Mouse (Mus musculus): Measurements from ENCODE around the gene Hoxd10. TPM values are rescaled to one million over a fixed set of nuclear protein-coding genes. Genes with fewer than 3 reads are reported as not detected.
A peak's percentile ranks its signal among the peaks of the same experiment; 100 is the strongest.

Gene Hoxd10
- total RNA-seq, 2 experiments from 2014 or later: 1.5 to 4.5 TPM

DNA sequence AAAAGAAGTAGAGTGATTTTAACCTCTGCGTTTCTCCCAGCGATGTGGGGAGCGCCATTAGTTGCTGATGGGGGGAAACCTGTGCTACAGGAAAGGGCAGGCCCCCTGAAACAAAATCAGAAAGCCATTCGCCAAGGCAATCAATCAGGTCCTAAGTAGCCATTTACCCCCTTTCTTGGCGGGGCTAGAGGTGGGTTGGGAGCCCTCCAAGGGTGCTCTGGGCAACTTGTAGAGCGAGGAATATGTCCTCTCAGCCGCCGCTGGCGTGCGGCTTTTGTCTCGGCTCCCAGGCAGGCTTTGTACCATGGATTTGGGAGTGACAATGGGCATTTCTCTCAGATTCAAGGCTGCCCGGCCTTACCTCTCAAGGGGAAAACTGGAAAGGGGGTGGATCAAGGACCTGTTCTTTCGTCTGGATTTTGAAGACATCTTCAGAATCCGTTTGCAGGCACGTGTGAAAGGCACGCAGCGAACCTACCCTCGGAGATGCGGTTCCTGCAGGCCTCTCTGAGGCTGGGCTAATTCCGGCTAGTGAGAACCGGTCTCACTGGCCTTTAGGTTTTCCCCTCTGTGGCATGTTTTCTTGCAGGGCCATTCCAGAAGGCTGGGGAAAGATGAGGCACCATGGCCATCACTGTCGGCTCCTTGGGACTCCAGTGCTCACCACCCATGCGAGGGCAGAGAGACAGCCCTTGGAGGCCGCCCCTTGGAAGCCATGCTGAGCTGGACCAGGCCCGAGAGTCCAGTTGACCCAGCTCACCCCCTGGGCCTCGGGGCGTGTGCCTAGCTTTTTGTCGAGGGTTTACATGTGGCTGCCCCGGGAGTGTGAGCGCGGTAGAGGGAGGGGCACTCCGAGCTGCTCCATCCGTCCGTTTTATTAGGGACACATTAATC is 5.0 kb downstream of the Hoxd10 start:
- no peak for DNase-seq

DNA sequence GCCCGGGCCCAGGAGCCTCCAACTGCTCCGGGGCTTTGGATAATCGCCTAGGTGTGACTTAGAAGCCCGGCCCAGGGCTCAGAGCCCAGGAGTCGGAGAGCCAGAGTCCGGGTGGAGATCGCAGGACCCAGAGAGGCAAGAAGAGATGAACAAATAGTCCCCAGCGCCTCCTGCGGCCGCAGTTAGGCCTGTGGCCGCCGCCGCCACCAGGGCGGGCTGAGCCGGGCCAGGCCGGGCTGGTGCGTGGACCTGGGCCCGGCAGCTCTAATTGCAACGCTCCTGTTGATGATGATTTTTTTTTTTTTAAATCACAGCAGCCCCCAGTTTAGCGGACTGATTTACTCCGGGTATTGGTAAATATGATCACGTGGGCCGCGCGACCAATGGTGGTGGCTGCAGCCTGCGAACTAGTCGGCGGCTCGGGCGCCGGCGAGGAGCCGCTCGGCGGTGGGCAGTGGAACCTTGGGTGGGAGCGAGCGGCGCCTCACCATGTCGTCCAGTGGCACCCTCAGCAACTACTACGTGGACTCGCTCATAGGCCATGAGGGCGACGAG is 5.9 kb downstream of the Hoxd10 start, which contains the start of gene Hoxd9:
Gene Hoxd9 (plus strand): TSS at position 161 of the 555 bp plus-strand sequence.
- DNase-seq: peak; percentile 77

DNA sequence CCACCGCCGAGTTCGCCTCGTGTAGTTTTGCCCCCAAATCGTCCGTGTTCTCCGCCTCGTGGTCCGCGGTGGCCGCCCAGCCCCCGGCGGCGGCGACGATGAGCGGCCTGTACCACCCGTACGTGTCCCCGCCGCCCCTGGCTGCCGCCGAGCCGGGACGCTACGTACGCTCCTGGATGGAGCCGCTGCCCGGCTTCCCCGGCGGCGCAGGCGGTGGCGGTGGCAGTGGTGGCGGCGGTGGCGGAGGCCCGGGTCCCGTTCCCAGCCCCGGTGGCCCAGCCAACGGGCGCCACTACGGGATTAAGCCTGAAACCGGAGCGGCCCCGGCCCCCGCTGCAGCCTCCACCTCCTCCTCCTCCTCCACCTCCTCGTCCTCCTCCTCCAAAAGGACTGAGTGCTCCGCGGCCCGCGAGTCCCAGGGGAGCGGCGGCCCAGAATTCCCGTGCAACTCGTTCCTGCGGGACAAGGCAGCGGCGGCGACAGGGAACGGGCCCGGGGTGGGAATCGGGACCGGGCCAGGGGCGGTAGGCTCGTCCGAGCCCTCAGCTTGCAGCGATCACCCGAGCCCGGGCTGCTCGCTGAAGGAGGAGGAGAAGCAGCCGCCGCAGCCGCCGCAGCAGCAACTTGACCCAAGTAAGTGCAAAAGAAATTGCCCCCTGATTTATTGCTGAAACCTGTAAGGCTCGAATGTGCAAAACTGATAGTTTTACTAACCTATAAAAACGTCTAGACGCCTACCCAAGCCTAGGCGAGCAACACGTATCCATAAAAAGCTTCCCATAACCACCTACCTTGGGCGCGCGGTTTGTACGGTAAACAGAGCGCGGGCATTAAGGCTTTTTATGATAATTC is 6.7 kb downstream of the Hoxd10 start:
- DNase-seq: peak; percentile 73

DNA sequence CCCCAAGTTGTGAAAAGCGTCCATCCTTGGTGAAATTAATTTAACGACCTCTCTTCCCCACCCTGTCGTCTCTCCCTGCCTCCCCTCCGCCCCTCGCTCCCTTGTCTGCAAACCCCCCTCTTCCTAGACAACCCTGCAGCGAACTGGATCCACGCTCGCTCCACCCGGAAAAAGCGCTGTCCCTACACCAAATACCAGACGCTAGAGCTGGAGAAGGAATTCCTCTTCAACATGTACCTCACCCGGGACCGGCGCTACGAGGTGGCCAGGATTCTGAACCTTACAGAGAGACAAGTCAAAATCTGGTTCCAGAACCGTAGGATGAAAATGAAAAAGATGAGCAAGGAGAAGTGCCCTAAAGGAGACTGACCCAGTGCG is 7.3 kb downstream of the Hoxd10 start:
- no peak for DNase-seq

DNA sequence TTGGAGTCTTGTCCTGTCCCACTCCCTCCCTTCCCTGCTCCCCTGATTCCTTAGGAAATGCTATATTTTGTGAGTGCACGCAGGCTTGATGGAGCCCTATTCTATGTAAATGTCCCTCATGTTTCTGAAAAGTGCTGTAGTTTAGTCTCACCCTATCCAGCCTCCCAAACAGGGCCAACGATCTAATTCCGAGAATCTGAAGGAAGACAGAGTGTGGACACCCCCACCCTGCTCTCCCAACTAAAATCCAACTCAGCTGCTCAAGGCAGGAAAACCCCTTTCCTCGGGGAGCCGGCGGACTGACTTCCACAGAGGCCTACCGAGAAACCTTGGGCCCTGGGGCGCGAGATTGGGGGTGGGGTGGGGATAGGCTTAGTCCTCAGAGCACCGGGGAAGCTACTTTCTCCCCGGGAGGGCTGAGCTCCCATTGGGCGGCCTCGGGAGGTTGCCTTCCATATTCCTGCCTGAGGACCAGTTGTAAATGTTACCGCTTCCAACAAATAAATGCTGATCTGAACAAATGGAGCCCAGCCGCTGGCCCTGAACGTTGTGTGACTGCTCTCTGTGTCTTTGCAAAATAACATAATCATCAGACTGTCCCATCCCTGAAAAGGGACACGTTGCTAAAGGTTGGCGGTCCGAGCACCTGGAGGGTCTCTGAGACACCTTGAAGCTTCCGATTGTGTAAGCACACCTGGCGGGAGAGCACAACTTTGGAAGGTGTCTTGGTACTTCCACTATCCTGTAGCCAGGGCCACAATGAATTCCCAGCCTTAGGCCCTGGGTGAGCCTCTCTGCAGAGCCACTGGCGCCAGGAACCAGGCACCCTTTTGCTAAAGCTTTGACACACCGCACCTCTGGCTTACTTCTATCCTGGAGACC is 8.2 kb downstream of the Hoxd10 start:
- DNase-seq: no peak

DNA sequence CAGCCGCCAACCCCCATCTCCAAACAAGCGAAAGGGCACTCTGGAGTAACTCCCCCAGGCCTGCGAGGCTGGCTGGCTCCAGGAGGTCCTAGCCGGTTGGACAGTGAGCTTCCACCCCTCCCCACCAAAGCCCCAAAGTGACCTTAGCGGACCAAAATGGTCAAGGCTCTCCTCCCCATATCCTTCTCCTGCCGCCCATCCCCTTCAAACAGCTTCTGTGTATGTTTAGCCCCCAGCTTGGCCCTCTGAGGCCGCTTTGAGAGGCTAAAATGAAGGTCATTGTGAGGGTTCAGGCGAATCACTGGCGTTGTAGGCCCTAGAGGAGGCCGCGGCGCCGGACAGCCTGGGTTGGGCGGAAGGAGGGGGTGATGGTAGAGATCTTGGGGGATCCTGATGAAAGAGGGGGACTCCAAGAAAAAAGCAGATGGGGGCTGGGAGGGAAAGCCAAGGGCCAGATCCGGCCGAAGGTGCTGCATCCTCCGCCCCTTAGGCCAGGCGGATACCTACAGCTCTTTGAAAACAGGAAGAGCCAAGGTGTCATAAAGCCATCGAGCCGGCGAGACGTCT is 8.9 kb downstream of the Hoxd10 start:
- no peak for DNase-seq

DNA sequence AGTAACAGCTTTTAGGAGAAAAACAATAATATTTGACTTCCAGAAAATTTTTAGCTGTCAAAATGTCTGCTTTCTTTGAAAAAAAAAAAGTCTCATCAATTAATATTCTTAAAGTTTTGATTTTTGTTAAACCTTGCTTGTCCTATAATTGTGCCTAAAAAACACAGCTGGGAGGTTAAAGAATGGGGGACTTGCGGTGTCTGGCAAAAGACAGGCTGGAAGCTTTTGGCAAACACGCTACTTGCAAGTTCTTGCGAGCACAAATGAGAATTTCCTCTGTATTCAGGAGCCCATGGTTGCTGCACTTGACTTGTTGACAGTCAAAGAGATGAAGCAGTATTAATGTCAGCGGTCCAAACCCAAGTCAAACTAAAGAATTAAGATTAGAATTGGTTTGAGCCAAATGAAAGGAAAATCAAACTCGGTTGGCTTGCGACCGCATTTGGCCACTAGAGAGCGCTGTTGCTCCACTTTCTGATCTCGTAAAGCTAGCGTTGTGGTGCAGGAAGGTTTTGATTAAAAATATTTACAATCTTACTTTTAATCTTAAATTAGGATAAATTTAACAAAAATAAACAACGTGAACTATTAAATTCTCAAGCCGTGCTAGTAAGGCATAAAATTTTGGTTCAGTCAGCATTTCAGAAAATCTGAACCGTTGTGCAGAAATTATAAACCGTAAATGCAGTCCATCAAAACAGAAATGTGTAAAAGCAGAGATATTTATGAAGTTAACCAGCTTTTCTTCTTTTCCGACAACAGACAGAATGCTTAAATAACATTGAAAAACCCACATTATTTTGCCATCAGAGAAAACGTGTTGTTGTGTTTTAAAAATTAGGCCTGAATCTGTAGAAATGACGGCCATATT is 10.5 kb downstream of the Hoxd10 start:
- no peak for DNase-seq

DNA sequence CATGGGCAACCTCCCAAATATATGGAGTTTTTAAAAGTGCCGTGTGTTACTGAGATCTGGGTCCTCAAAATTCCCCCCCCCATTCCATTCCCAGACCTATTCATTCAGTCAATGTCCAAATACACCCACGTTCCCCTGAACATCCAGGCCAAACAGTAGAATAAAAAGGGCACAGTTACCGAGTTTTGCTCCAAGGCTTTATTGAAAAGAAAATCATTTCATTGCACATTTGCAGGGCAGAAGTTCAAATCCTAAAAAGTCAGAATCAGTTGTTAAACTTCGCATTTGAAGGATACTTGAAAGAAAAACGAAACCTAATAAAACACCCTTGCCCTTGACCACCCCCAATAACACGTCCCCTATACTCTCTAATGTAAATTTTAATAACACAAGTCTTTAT is 11.1 kb downstream of the Hoxd10 start:
- no peak for DNase-seq

DNA sequence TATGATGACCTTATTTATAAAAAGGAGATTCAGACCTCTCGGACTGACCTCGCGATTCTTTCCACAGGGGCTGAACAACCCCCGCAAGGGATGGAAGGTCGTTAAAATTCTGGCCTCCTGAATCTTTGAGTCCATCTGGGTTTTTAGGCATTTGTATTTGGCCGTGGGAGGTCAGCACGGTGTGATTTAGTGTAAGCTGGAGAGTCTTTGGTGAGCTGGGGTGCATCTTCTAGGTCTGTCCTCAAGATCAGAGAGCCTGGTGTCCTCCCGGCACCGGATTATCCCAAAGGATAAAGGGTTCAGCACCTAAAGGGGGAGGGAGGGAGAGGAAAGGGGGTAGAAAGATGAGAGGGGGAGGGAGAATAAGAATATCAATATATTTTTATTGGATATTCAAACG is 11.6 kb downstream of the Hoxd10 start:
- no peak for DNase-seq

DNA sequence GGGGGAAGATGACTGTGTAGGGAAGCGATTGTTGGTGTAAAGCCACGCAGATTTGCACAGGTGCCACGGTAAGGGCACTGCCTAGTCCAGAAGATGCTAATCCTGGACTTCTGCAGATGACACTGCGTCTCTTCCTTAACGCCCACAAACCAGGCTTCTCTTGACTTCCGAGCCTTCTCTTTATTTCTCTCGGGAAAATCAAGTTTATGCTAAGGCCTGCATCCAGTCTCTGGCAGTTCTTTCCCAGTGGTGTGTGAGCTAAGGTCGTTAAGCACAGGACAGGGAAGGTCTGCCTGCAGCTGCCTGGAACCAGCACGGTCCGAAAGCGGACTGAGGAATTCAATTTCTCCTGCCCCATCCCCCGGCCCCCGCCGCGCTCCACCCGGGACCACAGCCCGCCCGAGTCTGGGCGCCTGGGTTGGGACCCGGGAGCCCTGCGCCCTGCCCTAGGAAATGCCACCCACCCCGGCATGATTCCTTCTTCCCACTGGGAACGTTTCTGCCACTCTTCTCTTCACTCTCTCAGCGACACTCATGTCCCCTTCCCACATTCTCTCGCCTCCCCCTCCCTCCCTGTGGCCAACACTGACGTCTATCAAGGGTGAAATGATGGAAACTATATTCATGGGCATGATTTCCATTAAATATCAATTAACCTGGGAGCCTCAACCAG is 12.1 kb downstream of the Hoxd10 start:
- DNase-seq: no peak

DNA sequence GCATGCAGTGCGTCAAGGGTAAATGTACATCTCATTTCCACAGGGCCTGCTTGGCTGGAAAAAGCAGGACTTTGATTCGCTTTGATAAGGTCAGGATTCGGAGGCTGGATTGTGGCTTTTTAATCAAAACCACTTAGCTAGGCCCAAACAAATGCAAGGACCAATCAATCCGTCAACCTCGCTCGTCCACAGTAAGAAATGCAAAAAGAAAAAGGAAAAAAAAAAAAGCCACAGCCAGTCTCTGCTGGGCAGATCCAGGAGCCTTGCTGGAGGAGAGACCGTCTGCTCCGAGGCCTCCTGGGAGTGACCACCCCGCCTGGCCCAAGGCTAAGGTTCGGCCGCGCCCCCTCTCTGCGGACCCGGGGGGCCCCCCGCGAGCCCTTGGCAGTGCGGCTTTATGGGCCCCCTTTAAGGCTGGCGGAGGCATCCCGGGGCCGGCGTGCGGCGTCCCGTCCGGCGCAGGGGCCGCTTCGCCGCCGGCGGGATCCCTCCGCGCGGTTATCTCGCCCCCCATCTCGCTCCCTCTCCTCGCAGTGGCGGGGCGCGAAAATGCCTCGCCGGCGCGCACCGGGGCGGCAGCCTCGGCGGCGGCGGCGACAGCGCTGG is 12.8 kb downstream of the Hoxd10 start, which contains the start of gene Hoxd8:
Gene Hoxd8 (plus strand): TSS at position 223 of the 606 bp plus-strand sequence.
- peak; percentile 83 for DNase-seq

DNA sequence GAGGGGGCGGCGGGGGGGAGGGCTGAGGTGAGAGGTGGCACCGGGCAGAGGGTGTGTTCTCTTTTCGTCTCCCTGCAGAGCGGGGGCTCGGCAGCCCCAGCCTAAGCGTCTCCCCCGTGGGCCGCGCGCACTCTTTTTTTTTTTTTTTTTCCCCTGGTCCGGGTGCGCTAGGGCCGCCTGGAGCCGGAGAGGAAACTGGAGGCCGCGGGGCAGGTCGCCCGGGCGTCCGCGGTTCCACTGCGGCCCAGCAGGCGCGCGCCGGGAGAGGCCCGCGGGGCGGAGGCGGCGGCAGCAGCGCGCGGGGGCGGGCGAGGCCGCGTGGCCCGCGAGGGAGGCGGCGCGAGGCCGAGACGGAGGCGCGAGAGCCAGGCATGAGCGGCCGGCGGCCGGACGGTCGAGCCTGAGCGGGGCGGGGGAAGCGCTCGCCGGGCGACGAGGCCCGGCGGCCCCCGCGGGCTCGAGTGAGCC is 13.3 kb downstream of the Hoxd10 start:
- DNase-seq: no peak

DNA sequence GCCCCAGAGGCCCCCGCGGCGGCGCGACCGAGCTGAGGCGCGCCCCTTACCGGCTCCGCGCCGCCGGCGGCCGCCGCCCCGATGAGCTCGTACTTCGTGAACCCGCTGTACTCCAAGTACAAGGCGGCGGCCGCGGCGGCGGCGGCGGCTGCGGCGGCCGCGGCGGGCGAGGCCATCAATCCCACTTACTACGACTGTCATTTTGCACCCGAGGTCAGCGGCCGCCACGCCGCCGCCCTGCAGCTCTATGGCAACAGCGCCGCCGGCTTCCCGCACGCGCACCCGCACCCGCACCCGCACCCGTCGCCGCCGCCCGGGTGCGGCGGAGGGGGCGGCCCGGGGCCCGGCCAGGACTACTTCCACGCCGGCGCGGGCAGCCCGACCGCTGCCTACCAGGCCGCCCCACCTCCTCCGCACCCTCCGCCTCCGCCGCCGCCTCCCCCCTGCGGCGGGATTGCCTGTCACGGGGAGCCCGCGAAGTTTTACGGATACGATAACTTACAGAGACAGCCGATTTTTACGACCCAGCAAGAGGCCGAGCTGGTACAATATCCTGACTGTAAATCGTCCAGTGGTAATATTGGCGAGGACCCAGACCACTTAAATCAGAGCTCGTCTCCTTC is 13.9 kb downstream of the Hoxd10 start:
- DNase-seq: peak; percentile 61

DNA sequence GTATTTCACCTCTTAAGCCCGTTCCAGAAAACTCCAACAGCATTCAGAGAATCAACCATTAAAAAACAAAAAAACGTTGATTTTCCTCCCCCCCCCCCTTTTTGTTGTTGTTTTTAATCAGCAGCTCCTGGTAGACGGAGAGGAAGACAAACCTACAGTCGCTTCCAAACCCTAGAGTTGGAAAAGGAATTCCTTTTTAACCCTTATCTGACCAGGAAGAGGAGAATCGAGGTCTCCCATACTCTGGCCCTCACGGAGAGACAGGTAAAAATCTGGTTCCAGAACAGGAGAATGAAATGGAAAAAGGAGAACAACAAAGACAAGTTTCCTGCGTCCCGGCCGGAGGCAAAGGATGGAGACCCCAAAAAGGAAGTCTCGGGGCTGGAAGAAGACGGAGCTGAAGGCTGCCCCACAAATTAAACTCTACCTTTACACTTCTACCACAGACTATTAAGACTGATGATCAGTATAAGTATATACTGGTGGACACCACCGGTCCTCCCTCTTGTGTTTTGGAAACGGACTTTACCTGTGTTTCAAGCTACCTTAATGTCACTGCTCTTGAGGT is 14.8 kb downstream of the Hoxd10 start:
- DNase-seq: no peak

DNA sequence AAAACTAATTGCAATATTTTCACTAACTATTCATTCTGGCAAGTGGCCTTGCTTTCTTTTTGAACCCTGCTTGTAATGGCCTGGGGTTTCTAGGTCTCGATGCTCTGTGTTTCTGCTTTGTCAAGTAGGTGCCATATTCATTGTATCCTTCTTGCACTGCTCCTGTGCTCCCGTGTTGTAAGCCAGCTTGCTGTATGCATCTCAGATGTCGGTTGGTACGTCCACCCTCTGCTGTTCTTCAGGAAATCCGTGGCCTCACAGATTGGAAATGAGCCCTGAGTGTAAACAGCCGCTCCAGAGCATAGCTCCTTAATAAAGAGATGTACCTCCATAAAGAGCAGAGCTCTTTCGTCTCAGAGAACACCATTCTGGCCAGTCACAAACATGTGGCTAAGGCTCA is 15.9 kb downstream of the Hoxd10 start:
- DNase-seq: no peak

DNA sequence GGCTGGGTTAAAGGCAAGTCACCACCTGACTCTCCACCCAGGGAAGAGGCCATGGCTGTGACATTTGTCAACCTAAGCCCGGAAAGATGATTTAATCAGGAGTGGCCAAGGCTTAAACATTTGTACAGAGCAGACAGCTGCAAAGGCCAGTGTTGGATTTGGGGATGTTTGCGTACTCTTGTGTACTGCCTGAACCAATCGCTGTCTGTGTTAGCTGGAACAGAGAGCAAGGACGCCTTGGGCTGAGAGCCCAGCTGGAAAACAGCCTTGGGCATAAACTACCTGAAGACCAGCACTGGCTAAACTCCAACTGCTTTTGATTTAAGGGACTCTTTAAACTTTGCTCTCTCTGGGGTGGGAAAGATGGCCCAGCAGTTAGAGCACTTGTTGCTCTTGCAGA is 17.0 kb downstream of the Hoxd10 start:
- no peak for DNase-seq

DNA sequence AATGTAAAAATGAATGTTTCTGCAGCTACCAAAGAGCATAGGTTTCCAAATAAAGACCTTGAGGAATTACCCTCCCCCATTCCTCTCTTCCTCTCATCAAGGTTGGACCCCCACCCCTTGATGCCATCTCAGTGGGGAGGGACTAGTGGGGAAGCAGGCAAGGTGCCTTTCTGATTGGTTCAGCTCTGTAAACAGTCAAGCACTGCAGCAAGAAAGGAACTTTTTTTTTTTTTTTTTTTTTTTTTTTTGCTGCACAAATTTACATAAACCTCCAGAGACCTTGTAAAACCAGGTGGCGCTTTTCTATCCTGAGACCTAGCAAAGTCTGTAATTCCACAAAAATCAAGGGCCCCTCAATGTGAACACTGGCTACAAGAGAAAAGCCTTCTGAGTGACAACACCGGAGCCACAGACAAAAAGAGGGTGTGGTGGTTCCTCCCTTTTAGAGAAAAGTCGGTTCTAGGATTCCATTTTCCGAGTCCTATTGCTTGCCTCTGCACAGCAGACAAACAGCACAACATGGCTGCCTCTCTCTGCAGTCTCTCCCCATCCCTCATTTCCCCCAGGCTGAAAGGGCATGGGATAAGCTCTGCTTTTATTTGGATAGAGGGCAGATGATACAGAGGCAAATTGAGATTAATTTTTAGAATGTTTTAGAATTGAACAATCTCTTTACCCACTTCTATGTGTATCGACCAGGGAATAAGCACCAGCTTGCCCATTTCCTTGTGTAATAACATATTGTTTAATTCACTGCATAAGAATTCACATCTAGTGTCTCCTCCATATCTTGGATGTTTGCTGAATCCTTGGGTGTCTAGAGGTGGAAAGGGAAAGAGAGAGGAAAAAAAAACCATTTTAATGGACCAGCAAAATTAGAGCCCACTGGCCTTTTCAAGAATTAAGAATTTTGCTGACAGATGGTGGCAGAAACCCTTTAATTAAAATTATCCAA is 18.0 kb downstream of the Hoxd10 start:
- no peak for DNase-seq

All from gastrocnemius, postnatal 25 days (tissue).